Mouse (Mus musculus): ENCODE data around the gene Cel.

DNA sequence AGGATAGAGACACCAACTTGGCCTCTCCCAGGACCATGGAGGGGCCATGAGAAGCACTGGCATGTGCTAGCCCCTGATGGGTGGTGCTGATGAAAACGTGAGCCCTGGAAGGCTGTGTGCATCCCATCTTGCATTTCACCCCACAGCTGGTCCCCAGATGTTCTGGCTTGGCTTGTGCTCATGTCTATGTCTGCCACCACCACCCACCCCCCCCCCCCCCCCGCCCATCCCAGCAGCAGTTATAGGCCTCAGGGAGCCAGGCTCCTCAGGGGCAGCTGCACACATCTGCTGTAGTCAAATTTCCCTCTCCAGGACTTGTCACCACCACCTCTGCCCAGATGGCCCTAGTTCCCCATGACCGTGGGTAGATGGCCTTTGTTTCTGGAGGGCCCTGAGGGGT, 6.7 kb upstream of the Cel start:
- TF ChIP-seq CTCF (IDR thresholded peaks at IDR 0.05; ENCODE audit: low read depth) (no peak), EP300 (IDR thresholded peaks at IDR 0.05; ENCODE audit: low read depth) (no peak)
